Mouse (Mus musculus) spleen, adult 2 months (tissue): ENCODE results near the gene Ceacam15.

Experiments used
- CTCF ChIP-seq: fragments of 200-500 bp; IDR thresholded peaks from 2 replicates; pipeline ENCODE4 v1.5.1; 2011; ENCODE audit warnings: mild to moderate bottlenecking, inconsistent platforms; ENCODE audit not compliant: insufficient read depth, insufficient read length, insufficient replicate concordance; ENCODE audit errors: extremely low read depth
- POLR2A ChIP-seq: fragments of 200-500 bp; IDR thresholded peaks from 2 replicates; pipeline ENCODE4 v1.6.1; 2011; ENCODE audit warnings: low read depth, low read length, inconsistent platforms

- TF ChIP-seq CTCF (no peak), POLR2A (no peak)
These were observed at the start of gene Ceacam15 for GRCm38 (mm10) chr7:16675605-16676004.
